Mouse (Mus musculus) liver, embryonic 14.5 days (tissue): ENCODE data around the gene Frmd4a. TPM values are rescaled to one million over a fixed set of nuclear protein-coding genes. Genes with fewer than 3 reads are reported as not detected.
A peak's percentile ranks its signal among the peaks of the same experiment; 100 is the strongest.

ENCODE experiments used
- ATAC-seq: fragments of 200-750 bp; cut with Nextera tagmentation; 2 replicates; pipeline ENCODE4 v1.8.0; 2017; ENCODE audit warnings: moderate number of reproducible peaks, mild to moderate bottlenecking, moderate library complexity; ENCODE audit not compliant: insufficient read depth
- DNase-seq, 3 experiments: peaks; one replicate each; pipeline ENCODE4 v3.0.0-alpha.2; 2012 to 2013; ENCODE audit warnings: low read depth in 3 of 3, low spot score in 3 of 3
- H3K27ac ChIP-seq: fragments of 300-500 bp; sonication (generic); 2 replicates; pipeline ENCODE4 v1.5.1; 2014; ENCODE audit warnings: moderate library complexity, mild to moderate bottlenecking, control low read depth, inconsistent platforms
- H3K27me3 ChIP-seq: fragments of 300-500 bp; sonication (generic); 2 replicates; pipeline ENCODE4 v1.6.1; 2014; ENCODE audit warnings: mild to moderate bottlenecking, low read length, moderate library complexity; ENCODE audit not compliant: control insufficient read depth, insufficient read depth
- H3K36me3 ChIP-seq: fragments of 300-500 bp; sonication (generic); replicated peaks from 2 replicates; pipeline ENCODE4 v1.6.1; 2014; ENCODE audit warnings: low read depth; ENCODE audit not compliant: control insufficient read depth, insufficient read depth
- H3K4me1 ChIP-seq, 2 experiments: fragments of 200-500 bp in 1 of 2; fragments of 300-500 bp in 1 of 2; sonication (generic) in 1 of 2; replicated peaks; 2 replicates each; pipeline ENCODE4 v1.6.1; 2012 to 2014; ENCODE audit warnings: antibody characterized with exemption in 1 of 2, inconsistent platforms in 1 of 2, low read length in 1 of 2; ENCODE audit not compliant: control insufficient read depth in 2 of 2, insufficient read depth in 2 of 2
- H3K4me2 ChIP-seq: fragments of 300-500 bp; sonication (generic); 2 replicates; pipeline ENCODE4 v1.6.1; 2014; ENCODE audit warnings: low read depth, mild to moderate bottlenecking, control low read depth, moderate library complexity
- H3K4me3 ChIP-seq, 2 experiments: fragments of 200-500 bp in 1 of 2; fragments of 300-500 bp in 1 of 2; sonication (generic) in 1 of 2; 2 replicates each; pipeline ENCODE4 v1.5.1; 2012 to 2014; ENCODE audit warnings: low read depth in 2 of 2, low read length in 2 of 2, mild to moderate bottlenecking in 2 of 2, control low read depth in 1 of 2, inconsistent platforms in 1 of 2, moderate library complexity in 1 of 2; ENCODE audit not compliant: insufficient read depth in 1 of 2
- H3K9ac ChIP-seq: fragments of 300-500 bp; sonication (generic); replicated peaks from 2 replicates; pipeline ENCODE4 v1.6.1; 2014; ENCODE audit warnings: mild to moderate bottlenecking, control low read depth, moderate library complexity
- H3K9me3 ChIP-seq: fragments of 300-500 bp; sonication (generic); 2 replicates; pipeline ENCODE4 v1.6.1; 2016; ENCODE audit warnings: low read length, mixed read lengths; ENCODE audit not compliant: control insufficient read depth
- CTCF ChIP-seq: IDR thresholded peaks from 2 replicates; pipeline ENCODE4 v1.5.1; 2016; ENCODE audit warnings: antibody characterized with exemption, low read depth, control low read depth
- EP300 ChIP-seq: IDR thresholded peaks from 2 replicates; pipeline ENCODE4 v1.6.1; 2016; ENCODE audit warnings: antibody characterized with exemption, low read depth
- WGBS: fragments of 180-500 bp; shearing (Covaris S2); extraction: QIAGEN DNeasy Blood & Tissue Kit; methylation state at CpG from one replicate; pipeline ENCODE4 v1.1.7; 2014; ENCODE audit not compliant: insufficient replicate concordance; 5-methylcytosine and 5-hydroxymethylcytosine counted together
- polyA plus RNA-seq, 2 experiments: library from polyadenylated mRNA; depleted of rRNA in 1 of 2; stranded (reverse) in 1 of 2; unstranded in 1 of 2; fragments of >200 nt; fragmentation: Nextera tagmentation in 1 of 2; extraction: Ambion mirVana in 1 of 2; gene quantifications; 2 replicates each; pipeline versions ENCODE4 v1.2.1 to v1.2.3; 2012 to 2014

Gene Frmd4a
- polyA plus RNA-seq, 2 experiments = 11.0 to 11.2 TPM

DNA sequence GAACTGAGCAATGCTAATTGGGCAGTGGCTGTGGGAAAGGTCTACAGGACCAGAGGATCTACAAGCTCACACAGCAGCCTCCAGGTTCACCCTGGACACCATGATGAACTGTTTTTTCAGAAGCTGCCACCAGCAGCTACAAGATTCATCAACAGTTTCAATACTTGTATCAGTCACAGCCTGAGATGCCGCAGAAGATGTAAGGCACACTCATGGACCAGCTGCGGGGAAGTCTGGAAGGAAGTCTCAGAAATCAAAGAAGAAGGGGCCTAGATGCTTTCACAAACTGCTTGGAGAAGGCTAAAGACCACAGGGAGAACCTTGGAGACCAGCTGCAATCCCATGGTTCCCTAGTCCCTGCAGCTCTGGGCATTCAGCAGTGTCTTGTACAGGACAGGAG lies 632.1 kb downstream of the Frmd4a start:
- peak overlapping the region; percentile 77 for H3K4me2 ChIP-seq
- TF ChIP-seq CTCF (no peak), EP300 (no peak)

GRCm38 (mm10) chr2:4651500-4652285 lies 634.2 kb downstream of the Frmd4a start, which contains the start of gene Prpf18:
TSS of gene Prpf18 (minus strand) at chr2:4652113.
- no peaks in the 10 kb centered on the region for H3K27me3 ChIP-seq
- H3K4me3 ChIP-seq = peak within 1 kb of the TSS; percentile 76 to 85
- peak; percentile 91 for ATAC-seq
- TF ChIP-seq CTCF = peak; percentile 92
- peak; percentile 53 for TF ChIP-seq EP300
- H3K27ac ChIP-seq = peak within 1 kb of the TSS; percentile 21
- peak; percentile 83 to 89 (median 87) for DNase-seq
- peak within 1 kb of the TSS; percentile 77 for H3K4me2 ChIP-seq
- H3K4me1 ChIP-seq = peaks cover 3 to 8% of the 10 kb centered on the region in 2 experiments; a peak in 3 of 4 replicates
- peaks cover 7% of the 10 kb centered on the region for H3K36me3 ChIP-seq
- WGBS = 1% methylated on average over 40 of the region's 40 CpGs
- no peaks in the 10 kb centered on the region for H3K9me3 ChIP-seq
- H3K9ac ChIP-seq = peak within 1 kb of the TSS; percentile 93

More for the DNA sequence above, 632.1 kb downstream of the Frmd4a start:
- peaks cover 3 to 8% of the 10 kb centered on the region in 2 experiments; a peak in 3 of 4 replicates for H3K4me1 ChIP-seq
- peaks cover 7% of the 10 kb centered on the region for H3K36me3 ChIP-seq
- peak overlapping the region; percentile 2; the same call in 1 of the 2 replicates for H3K9ac ChIP-seq
- no peak for ATAC-seq
- no peaks in the 10 kb centered on the region for H3K27me3 ChIP-seq
- no peak overlapping the region for H3K27ac ChIP-seq
- WGBS = 83% methylated on average over 2 of the region's 2 CpGs
- H3K9me3 ChIP-seq = no peaks in the 10 kb centered on the region
- DNase-seq = no peak
- peak overlapping the region in 1 of 2 experiments; percentile 76; a peak in 1 of 4 replicates for H3K4me3 ChIP-seq

DNA sequence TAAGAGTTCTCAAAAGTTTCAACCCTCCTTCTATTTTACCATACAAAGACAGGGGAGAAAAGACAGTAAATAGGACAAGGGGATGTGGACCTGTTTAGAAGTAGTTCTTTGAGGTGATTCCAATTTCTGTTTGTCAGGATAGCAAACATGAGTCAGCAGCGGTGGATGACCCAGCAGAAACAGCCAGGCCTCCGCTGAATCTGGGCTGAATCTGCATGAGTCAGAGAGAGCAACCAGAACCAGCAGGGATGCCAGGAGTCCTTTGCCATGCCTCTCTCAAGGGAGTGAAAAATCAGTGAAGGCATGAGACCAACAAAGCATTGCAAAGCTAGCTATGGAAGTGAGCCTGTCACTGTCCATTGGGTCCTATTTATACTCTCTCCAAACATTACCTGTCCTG lies 643.2 kb downstream of the Frmd4a start:
- no peaks in the 10 kb centered on the region for H3K4me1 ChIP-seq
- H3K9ac ChIP-seq = no peak overlapping the region
- DNase-seq = no peak
- 78% methylated on average over 2 of the region's 2 CpGs for WGBS
- H3K9me3 ChIP-seq = no peaks in the 10 kb centered on the region
- peak; percentile 41; the same call in 1 of the 2 replicates for ATAC-seq
- no peaks in the 10 kb centered on the region for H3K36me3 ChIP-seq
- TF ChIP-seq CTCF (no peak), EP300 (no peak)
- no peak overlapping the region for H3K27ac ChIP-seq
- H3K4me3 ChIP-seq = no peak overlapping the region
- no peaks in the 10 kb centered on the region for H3K27me3 ChIP-seq
- H3K4me2 ChIP-seq = no peak overlapping the region
